ENCODE assay signal across 1 mouse cellular context in genomic region chr7:123330506-123330905, GRCm38 (mm10).
TF ChIP-seq lines count a peak whose summit lies in the region.

No protein-coding gene starts in this region.

TF ChIP-seq in CH12.LX, 34 proteins besides CTCF, POLR2A, EP300 and RAD21 (continued from another document):
- TF ChIP-seq IRF4 (IDR thresholded peaks at IDR 0.05; ENCODE audit: low read depth, low read length) (peak; percentile 98), MAX (IDR thresholded peaks at IDR 0.05; ENCODE audit: low read length) (peak; percentile 77), ZKSCAN1 (IDR thresholded peaks at IDR 0.05; ENCODE audit: borderline replicate concordance, low read depth, low read length) (no peak), CHD1 (IDR thresholded peaks at IDR 0.05; ENCODE audit: low read depth, low read length) (no peak)
